ENCODE assay signal across 10 mouse cellular contexts in genomic region chr8:90635766-90636492, GRCm38 (mm10).
A peak's percentile ranks its signal among the peaks of the same experiment; 100 is the strongest.
DNase-seq lines count a peak whose midpoint lies in the region; ATAC-seq lines count a peak whose summit lies in the region.
"Had no signal": no experiment of that assay in that cellular context is flagged by ENCODE, and none has a peak within 500 bp of the region (broad histone marks: within the 10 kb centered on the region; RNA-seq: fewer than 3 reads in every experiment).

No protein-coding gene starts in this region.

- no peaks in the 10 kb centered on the region for H3K9me3 ChIP-seq in kidney, embryonic 16.5 days (ENCODE audit: low read length)
- H3K9me3 ChIP-seq in hindbrain, embryonic 11.5 days (ENCODE audit: control insufficient read depth, low read length), result no peaks in the 10 kb centered on the region
- H3K9me3 ChIP-seq: liver, embryonic 15.5 days had no signal

- H3K9ac ChIP-seq in kidney, embryonic 16.5 days (replicated peaks; ENCODE audit: low read length), result no peak overlapping the region
- no peak overlapping the region for H3K9ac ChIP-seq in hindbrain, embryonic 11.5 days (ENCODE audit: low read depth, low read length)
- H3K9ac ChIP-seq: liver, embryonic 15.5 days had no signal

- H3K4me2 ChIP-seq in kidney, embryonic 16.5 days (replicated peaks; ENCODE audit: low read depth, low read length), result no peak overlapping the region
- H3K4me2 ChIP-seq in hindbrain, embryonic 11.5 days (replicated peaks; ENCODE audit: low read depth, low read length), result no peak overlapping the region
- H3K4me2 ChIP-seq: liver, embryonic 15.5 days had no signal

- H3K4me3 ChIP-seq in kidney, embryonic 16.5 days (ENCODE audit: low read length), result no peak overlapping the region
- H3K4me3 ChIP-seq in hindbrain, embryonic 11.5 days (ENCODE audit: low read depth, low read length), result no peak overlapping the region
- H3K4me3 ChIP-seq: liver, embryonic 15.5 days had no signal

- peak; percentile 57; the same call in 1 of the 2 replicates for ATAC-seq in kidney, embryonic 16.5 days (ENCODE audit: low FRiP score, low TSS enrichment)
- ATAC-seq in hindbrain, embryonic 11.5 days (ENCODE audit: low FRiP score), result peak; percentile 92
- ATAC-seq in CD4-positive, CD25-positive, alpha-beta regulatory T cell, adult 4 months, result no peak

- no peaks in the 10 kb centered on the region for H3K4me1 ChIP-seq in kidney, embryonic 16.5 days (ENCODE audit: insufficient read depth, low read length)
- H3K4me1 ChIP-seq in hindbrain, embryonic 11.5 days (replicated peaks; ENCODE audit: control insufficient read depth, insufficient read depth, low read length), result no peaks in the 10 kb centered on the region
- H3K4me1 ChIP-seq: liver, embryonic 15.5 days had no signal

- no peak overlapping the region for H3K27ac ChIP-seq in kidney, embryonic 16.5 days (ENCODE audit: low read length)
- H3K27ac ChIP-seq in hindbrain, embryonic 11.5 days (ENCODE audit: low read depth, low read length), result peak overlapping the region; percentile 54; the same call in 1 of the 2 replicates
- H3K27ac ChIP-seq: liver, embryonic 15.5 days had no signal

- DNase-seq in kidney, postnatal 36 days, result no peak
- peak; percentile 31 for DNase-seq in embryo, embryonic 11.5 days (ENCODE audit: low read depth, low spot score)
- DNase-seq in hindbrain, embryonic 11.5 days (ENCODE audit: low spot score), result peak; percentile 73
- DNase-seq in mesoderm, embryonic 11.5 days (ENCODE audit: low read depth, low spot score), result peak; percentile 73
- DNase-seq in frontal cortex, adult 2 months (ENCODE audit: extremely low spot score in 1 of 2, low spot score in 1 of 2), result no peak
- DNase-seq in layer of hippocampus, postnatal 36 days, result no peak
- DNase-seq: thymus, adult 18-20 months had no signal

- H3K36me3 ChIP-seq in kidney, embryonic 16.5 days (ENCODE audit: insufficient read depth, low read length), result no peaks in the 10 kb centered on the region
- H3K36me3 ChIP-seq in hindbrain, embryonic 11.5 days (ENCODE audit: control insufficient read depth, insufficient read depth, low read length), result no peaks in the 10 kb centered on the region
- H3K36me3 ChIP-seq: liver, embryonic 15.5 days had no signal

- WGBS in kidney, embryonic 16.5 days, result 52% methylated on average over 7 of the region's 7 CpGs
- WGBS in hindbrain, embryonic 11.5 days, result 51% methylated on average over 7 of the region's 7 CpGs

- H3K27me3 ChIP-seq in kidney, embryonic 16.5 days (ENCODE audit: insufficient read depth, low read length), result no peaks in the 10 kb centered on the region
- no peaks in the 10 kb centered on the region for H3K27me3 ChIP-seq in hindbrain, embryonic 11.5 days (ENCODE audit: control insufficient read depth, insufficient read depth, low read length)
- H3K27me3 ChIP-seq: liver, embryonic 15.5 days had no signal

Comparison
In these comparisons a context has a peak if more than half of its experiments do, and no peak if none do; other contexts are left out.
1. DNase-seq: peak in embryo, embryonic 11.5 days (single experiment), hindbrain, embryonic 11.5 days (single experiment) and mesoderm, embryonic 11.5 days (single experiment); none in kidney, postnatal 36 days (0 of 2), frontal cortex, adult 2 months (0 of 2) and layer of hippocampus, postnatal 36 days (0 of 2).